Mouse (Mus musculus) heart, adult 2 months (tissue): ENCODE results near the gene Rapgef2. TPM values are rescaled to one million over a fixed set of nuclear protein-coding genes. Genes with fewer than 3 reads are reported as not detected.

Experiments used
- DNase-seq, 2 experiments: peaks; one replicate each; pipeline ENCODE4 v3.0.0; 2021
- H3K27ac ChIP-seq: fragments of 200-600 bp; 2 replicates; pipeline ENCODE4 v1.8.1; 2022
- H3K27me3 ChIP-seq: fragments of 200-500 bp; 2 replicates; pipeline ENCODE4 v1.6.1; 2012; ENCODE audit warnings: mild to moderate bottlenecking, low read length, inconsistent platforms, mixed read lengths; ENCODE audit not compliant: control insufficient read depth, insufficient read depth
- H3K36me3 ChIP-seq: fragments of 200-500 bp; 2 replicates; pipeline ENCODE4 v1.6.1; 2012; ENCODE audit warnings: low read length, inconsistent platforms; ENCODE audit not compliant: control insufficient read depth, insufficient read depth
- H3K4me1 ChIP-seq: fragments of 200-500 bp; 2 replicates; pipeline ENCODE4 v1.6.1; 2011; ENCODE audit warnings: low read length; ENCODE audit not compliant: control insufficient read depth, insufficient read depth
- H3K4me3 ChIP-seq: fragments of 200-600 bp; 2 replicates; pipeline ENCODE4 v1.8.1; 2022
- H3K79me2 ChIP-seq: fragments of 200-500 bp; replicated peaks from 2 replicates; pipeline ENCODE4 v1.6.1; 2012; ENCODE audit warnings: mild to moderate bottlenecking, inconsistent platforms, low read length, moderate library complexity, mixed read lengths; ENCODE audit not compliant: control insufficient read depth, insufficient read depth
- H3K9ac ChIP-seq: fragments of 200-500 bp; 2 replicates; pipeline ENCODE4 v1.6.1; 2012; ENCODE audit warnings: low read depth, mild to moderate bottlenecking, control low read depth, inconsistent platforms, low read length, mixed read lengths
- CTCF ChIP-seq: fragments of 200-600 bp; IDR thresholded peaks from 2 replicates; pipeline ENCODE4 v1.8.1; 2022; ENCODE audit warnings: antibody characterized with exemption, mild to moderate bottlenecking, moderate library complexity
- EP300 ChIP-seq: fragments of 200-500 bp; IDR thresholded peaks from 2 replicates; pipeline ENCODE4 v1.6.1; 2011; ENCODE audit warnings: low read depth, low read length, control low read depth; ENCODE audit not compliant: insufficient read depth
- POLR2A ChIP-seq: fragments of 200-500 bp; IDR thresholded peaks from 2 replicates; pipeline ENCODE4 v1.6.1; 2011; ENCODE audit warnings: mild to moderate bottlenecking, low read depth, low read length, control low read depth; ENCODE audit not compliant: insufficient read depth
- WGBS: fragments of 180-500 bp; shearing (Covaris S2); methylation state at CpG from one replicate; pipeline ENCODE4 v1.1.7; 2018; 5-methylcytosine and 5-hydroxymethylcytosine counted together
- intact Hi-C: fragments of 180-260 bp; cut with DNase I; formaldehyde crosslinking; loops from one replicate; pipeline ENCODE4 v1.15.1; 2025
- polyA plus RNA-seq: library from polyadenylated mRNA; depleted of rRNA; stranded (reverse); fragments of >200 nt; gene quantifications from 2 replicates; pipeline ENCODE4 v1.2.3, GENCODE M21; 2012
- total RNA-seq, 2 experiments: library from RNA; stranded (reverse); gene quantifications; 2 replicates each; pipeline ENCODE4 v1.2.3; 2021

The Rapgef2 gene
- total and polyA plus RNA-seq, 3 experiments: 10.6 to 36.2 (median 31.7) TPM

DNA sequence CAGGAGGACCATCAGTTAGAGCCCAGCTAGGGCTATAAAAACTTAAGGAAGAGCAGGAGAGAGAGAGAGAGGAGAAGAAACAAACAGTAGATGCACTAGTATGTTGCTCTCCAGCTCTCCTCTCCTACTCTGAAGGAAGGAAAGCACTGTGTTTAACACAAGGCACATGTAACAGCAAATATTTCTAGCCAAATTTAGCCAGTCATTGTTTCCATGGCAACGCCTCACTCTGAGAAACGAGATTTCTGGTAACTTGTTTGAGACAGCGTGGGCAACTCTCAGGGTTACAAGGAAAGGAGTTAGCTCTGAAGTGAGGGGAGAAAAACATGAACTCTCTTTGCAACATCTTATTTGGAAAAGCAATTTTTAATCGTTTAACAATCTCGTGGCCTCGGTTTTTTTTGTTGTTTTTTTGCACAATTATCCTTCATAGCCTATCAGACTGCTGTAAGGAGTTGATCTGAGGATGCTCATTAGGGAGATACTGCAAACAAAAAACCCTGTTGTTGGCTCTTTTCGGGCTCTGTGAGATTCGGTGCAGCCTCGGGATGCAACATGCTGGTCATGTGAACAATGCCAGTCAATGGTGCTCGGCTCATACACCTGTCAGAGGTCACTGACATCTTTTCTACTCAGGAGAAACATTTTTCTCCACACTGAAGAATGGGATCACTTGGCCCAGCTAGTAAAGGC, 27.8 kb upstream of the Rapgef2 start:
- WGBS: 62% methylated on average over 10 of the region's 10 CpGs
- Histone ChIP-seq H3K79me2 (no peaks in the 10 kb centered on the region), H3K36me3 (no peaks in the 10 kb centered on the region), H3K4me3 (no peak overlapping the region), H3K27me3 (no peaks in the 10 kb centered on the region), H3K9ac (no peak overlapping the region), H3K27ac (no peak overlapping the region), H3K4me1 (no peaks in the 10 kb centered on the region)
- intact Hi-C loops: no loop called here
- TF ChIP-seq POLR2A: no peak
- TF ChIP-seq EP300: no peak
- TF ChIP-seq CTCF: no peak
- no peak for DNase-seq

- no peak for DNase-seq
- intact Hi-C loops: no loop called here
- TF ChIP-seq POLR2A: no peak
- TF ChIP-seq EP300: no peak
- no peak for TF ChIP-seq CTCF
- H3K9ac ChIP-seq: no peak overlapping the region
- no peak overlapping the region for H3K4me3 ChIP-seq
- no peak overlapping the region for H3K27ac ChIP-seq
- H3K79me2 ChIP-seq: no peaks in the 10 kb centered on the region
- no peaks in the 10 kb centered on the region for H3K27me3 ChIP-seq
- H3K36me3 ChIP-seq: no peaks in the 10 kb centered on the region
- no peaks in the 10 kb centered on the region for H3K4me1 ChIP-seq
Observed at GRCm38 (mm10) chr3:79311895-79312294, 25.6 kb upstream of the Rapgef2 start.

DNA sequence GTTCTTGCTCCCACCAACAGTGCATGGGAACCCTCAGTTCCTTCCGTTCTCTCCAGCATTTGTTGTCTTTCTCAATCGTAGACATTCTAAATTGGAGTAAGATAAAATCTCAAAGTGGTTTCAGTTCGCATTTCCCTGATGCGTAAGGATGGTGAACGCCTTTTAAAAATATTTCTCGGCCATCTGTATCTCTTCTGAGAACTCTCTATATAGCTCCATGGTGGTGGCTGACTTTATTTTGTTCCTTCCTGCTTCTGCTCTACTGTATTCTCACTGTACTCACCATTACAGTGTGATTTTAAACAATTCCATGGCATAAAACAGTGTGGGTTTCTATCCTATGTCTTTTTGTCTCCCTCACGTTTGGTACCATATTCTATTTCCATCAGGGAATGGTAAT, 23.9 kb upstream of the Rapgef2 start:
- Histone ChIP-seq H3K79me2 (no peaks in the 10 kb centered on the region), H3K27me3 (no peaks in the 10 kb centered on the region), H3K9ac (no peak overlapping the region), H3K4me1 (no peaks in the 10 kb centered on the region), H3K4me3 (no peak overlapping the region), H3K36me3 (no peaks in the 10 kb centered on the region), H3K27ac (no peak overlapping the region)
- TF ChIP-seq CTCF: no peak
- no peak for TF ChIP-seq EP300
- no peak for TF ChIP-seq POLR2A
- DNase-seq: no peak
- intact Hi-C loops: no loop called here
- WGBS: 77% methylated on average over 7 of the region's 7 CpGs

- no peaks in the 10 kb centered on the region for H3K4me1 ChIP-seq
Observed at GRCm38 (mm10) chr3:79308605-79309004, 22.3 kb upstream of the Rapgef2 start.

GRCm38 (mm10) chr3:79299401-79299800, 13.1 kb upstream of the Rapgef2 start:
- Histone ChIP-seq H3K79me2 (no peaks in the 10 kb centered on the region), H3K27me3 (no peaks in the 10 kb centered on the region), H3K4me1 (no peaks in the 10 kb centered on the region), H3K9ac (no peak overlapping the region), H3K27ac (no peak overlapping the region), H3K36me3 (no peaks in the 10 kb centered on the region), H3K4me3 (no peak overlapping the region)
- no peak for DNase-seq
- WGBS: 85% methylated on average over 15 of the region's 15 CpGs
- intact Hi-C loops: no loop called here
- TF ChIP-seq CTCF: no peak
- TF ChIP-seq EP300: no peak
- no peak for TF ChIP-seq POLR2A

More at GRCm38 (mm10) chr3:79308605-79309004, 22.3 kb upstream of the Rapgef2 start:
- no peak for TF ChIP-seq CTCF
- no peak for TF ChIP-seq EP300
- no peak for TF ChIP-seq POLR2A
- intact Hi-C loops: no loop called here
- Histone ChIP-seq H3K27ac (no peak overlapping the region), H3K36me3 (no peaks in the 10 kb centered on the region), H3K4me3 (no peak overlapping the region), H3K79me2 (no peaks in the 10 kb centered on the region), H3K9ac (no peak overlapping the region), H3K27me3 (no peaks in the 10 kb centered on the region)
- DNase-seq: no peak
- 88% methylated on average over 4 of the region's 4 CpGs for WGBS

GRCm38 (mm10) chr3:79297281-79297680, 11.0 kb upstream of the Rapgef2 start:
- Histone ChIP-seq H3K27me3 (no peaks in the 10 kb centered on the region), H3K36me3 (no peaks in the 10 kb centered on the region), H3K9ac (no peak overlapping the region), H3K4me1 (no peaks in the 10 kb centered on the region), H3K79me2 (no peaks in the 10 kb centered on the region), H3K4me3 (no peak overlapping the region), H3K27ac (no peak overlapping the region)
- intact Hi-C loops: no loop called here
- 72% methylated on average over 4 of the region's 4 CpGs for WGBS
- DNase-seq: no peak
- no peak for TF ChIP-seq POLR2A
- no peak for TF ChIP-seq CTCF
